Mouse (Mus musculus) thymus, postnatal 10 days (tissue): ENCODE measurements at regions not wholly inside any gene's neighbourhood (a gene's known extent, or its start where the extent isn't known, plus 50 kb on each side); places are given as distances from the start of the nearest gene placed in this dataset.
"Not testable (repeated sequence)": the region's sequence is repeated elsewhere in the genome, so short reads cannot be mapped to it uniquely, and the experiment has no call there.

Experiments used
- DNase-seq, 2 experiments: peaks; one replicate each; pipeline ENCODE4 v3.0.0; 2021; ENCODE audit warnings: low spot score in 2 of 2

- no peak for DNase-seq
Measured at GRCm38 (mm10) chr13:39566491-39566890, 605.8 kb upstream of the Slc35b3 start.

- DNase-seq, result no peak
Measured at GRCm38 (mm10) chr13:39537724-39538440, 577.2 kb upstream of the Slc35b3 start.

GRCm38 (mm10) chr13:39526469-39526868 lies 565.8 kb upstream of the Slc35b3 start:
- no peak for DNase-seq

- DNase-seq, result no peak
Measured at GRCm38 (mm10) chr13:39523856-39524301, 563.2 kb upstream of the Slc35b3 start.

- no peak for DNase-seq
Measured at GRCm38 (mm10) chr13:39523246-39523850, 562.7 kb upstream of the Slc35b3 start.

- DNase-seq, result no peak
Measured at GRCm38 (mm10) chr13:39520846-39521245, 560.2 kb upstream of the Slc35b3 start.

GRCm38 (mm10) chr13:39516106-39516505 lies 555.4 kb upstream of the Slc35b3 start:
- no peak for DNase-seq

GRCm38 (mm10) chr13:39489806-39490205 lies 529.1 kb upstream of the Slc35b3 start:
- DNase-seq, result no peak

- no peak for DNase-seq
Measured at GRCm38 (mm10) chr13:39472621-39473020, 511.9 kb upstream of the Slc35b3 start.

- DNase-seq, result no peak
Measured at GRCm38 (mm10) chr13:39441799-39442198, 481.1 kb upstream of the Slc35b3 start.

- peak in 1 of 2 experiments; percentile 19 for DNase-seq
Measured at GRCm38 (mm10) chr13:39440907-39441306, 480.2 kb upstream of the Slc35b3 start.

- no peak for DNase-seq
Measured at GRCm38 (mm10) chr13:39440336-39440735, 479.7 kb upstream of the Slc35b3 start.

- no peak for DNase-seq
Measured at GRCm38 (mm10) chr13:39427996-39428395, 467.3 kb upstream of the Slc35b3 start.

- no peak for DNase-seq
Measured at GRCm38 (mm10) chr13:39425944-39426343, 465.3 kb upstream of the Slc35b3 start.

GRCm38 (mm10) chr13:39418127-39418526 lies 457.5 kb upstream of the Slc35b3 start:
- DNase-seq, result no peak

GRCm38 (mm10) chr13:39411471-39412251 lies 451.0 kb upstream of the Slc35b3 start:
- no peak for DNase-seq

- DNase-seq, result no peak
Measured at GRCm38 (mm10) chr13:39392589-39392988, 431.9 kb upstream of the Slc35b3 start.

- not testable (repeated sequence) for DNase-seq
Measured at GRCm38 (mm10) chr13:39392151-39392550, 431.5 kb upstream of the Slc35b3 start.

- DNase-seq, result no peak
Measured at GRCm38 (mm10) chr13:39376677-39377076, 416.0 kb upstream of the Slc35b3 start.

GRCm38 (mm10) chr13:39376269-39376668 lies 415.6 kb upstream of the Slc35b3 start:
- DNase-seq, result no peak

GRCm38 (mm10) chr13:39372565-39372964 lies 411.9 kb upstream of the Slc35b3 start:
- no peak for DNase-seq

GRCm38 (mm10) chr13:39363637-39364036 lies 403.0 kb upstream of the Slc35b3 start:
- no peak for DNase-seq

GRCm38 (mm10) chr13:39362536-39362935 lies 401.9 kb upstream of the Slc35b3 start:
- no peak for DNase-seq
